Comparison of ENCODE assay signal across 21 mouse cellular contexts in the genomic region with DNA sequence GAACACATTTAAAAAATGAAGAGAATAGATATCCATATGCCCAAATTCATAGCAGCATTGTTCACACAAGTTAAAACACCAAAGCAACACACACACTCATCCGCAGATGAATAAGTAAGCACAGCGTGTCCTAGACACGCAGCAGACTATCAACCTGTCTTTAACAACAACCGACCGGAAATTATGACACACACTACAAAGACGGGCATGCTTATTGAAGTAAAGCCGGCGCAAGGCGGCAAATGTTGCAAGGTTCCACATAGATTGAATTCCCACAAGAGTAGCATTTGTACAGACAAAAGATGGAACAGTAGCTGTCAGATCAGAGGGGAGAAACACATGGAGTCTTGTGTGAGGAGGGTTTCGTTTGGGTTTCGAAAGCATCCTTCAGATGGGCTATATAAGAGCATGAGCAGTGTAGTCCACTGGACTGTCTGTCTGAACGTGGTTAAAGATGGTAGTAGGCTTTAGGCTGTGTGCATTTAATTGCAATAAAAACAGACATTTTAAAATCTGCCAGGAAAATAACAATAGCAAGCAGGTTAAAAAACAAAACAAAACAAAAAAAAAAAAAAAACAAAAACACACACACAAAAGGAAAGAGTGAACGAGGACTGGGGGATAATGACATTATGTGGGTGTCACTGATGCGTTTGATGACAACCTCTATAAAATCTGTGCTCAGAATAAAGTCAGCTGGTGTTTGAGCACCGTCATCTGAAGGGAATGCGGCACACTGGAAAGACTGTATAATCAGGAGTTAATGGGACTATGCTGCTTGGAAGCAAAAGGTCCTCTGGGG.
DNase-seq lines count a peak whose midpoint lies in the region; ATAC-seq and TF ChIP-seq lines count a peak whose summit lies in the region.
"Had no signal": no experiment of that assay in that cellular context is flagged by ENCODE, and none has a peak within 500 bp of the region (broad histone marks: within the 10 kb centered on the region; RNA-seq: fewer than 3 reads in every experiment).

No protein-coding gene starts in this region.

- 72% methylated on average over 16 of the region's 16 CpGs for whole genome bisulfite sequencing in forebrain, embryonic 13.5 days
- 68% methylated on average over 16 of the region's 16 CpGs for WGBS in forebrain, embryonic 16.5 days
- 41% methylated on average over 16 of the region's 16 CpGs for WGBS in midbrain, postnatal 0 days

- no peak overlapping the region for H3K9ac ChIP-seq in forebrain, embryonic 13.5 days
- no peak overlapping the region for H3K9ac ChIP-seq in forebrain, embryonic 16.5 days (replicated peaks; ENCODE audit: low read depth, low read length)
- 0 out of 2 replicates have a peak overlapping the region, but pooled peaks have one; percentile 8 for H3K9ac ChIP-seq in midbrain, postnatal 0 days (replicated peaks; ENCODE audit: low read length, poor library complexity, severe bottlenecking)
- H3K9ac ChIP-seq: kidney, embryonic 15.5 days; limb, embryonic 15.5 days; liver, postnatal 0 days had no signal

- H3K4me1 ChIP-seq in forebrain, embryonic 13.5 days, result 0 out of 2 replicates have a peak, but pooled peaks cover 15% of the 10 kb centered on the region
- peaks cover 5% of the 10 kb centered on the region; the same call in 1 of the 2 replicates for H3K4me1 ChIP-seq in forebrain, embryonic 16.5 days (replicated peaks; ENCODE audit: control insufficient read depth, insufficient read depth, low read length)
- peaks cover 4% of the 10 kb centered on the region; the same call in 1 of the 2 replicates for H3K4me1 ChIP-seq in midbrain, postnatal 0 days (ENCODE audit: insufficient read depth, low read length)
- H3K4me1 ChIP-seq: heart, embryonic 10.5 days; kidney, embryonic 15.5 days; limb, embryonic 15.5 days had no signal

- H3K4me3 ChIP-seq in forebrain, embryonic 13.5 days, result no peak overlapping the region
- H3K4me3 ChIP-seq in forebrain, embryonic 16.5 days (replicated peaks; ENCODE audit: low read length), result no peak overlapping the region
- H3K4me3 ChIP-seq in midbrain, postnatal 0 days (ENCODE audit: low read depth, low read length), result peak overlapping the region; percentile 6; the same call in 1 of the 2 replicates
- H3K4me3 ChIP-seq: heart, embryonic 10.5 days; kidney, embryonic 15.5 days; limb, embryonic 15.5 days had no signal

- H3K27me3 ChIP-seq in forebrain, embryonic 13.5 days, result no peaks in the 10 kb centered on the region
- H3K27me3 ChIP-seq in forebrain, embryonic 16.5 days (replicated peaks; ENCODE audit: control insufficient read depth, insufficient read depth, low read length), result no peaks in the 10 kb centered on the region
- no peaks in the 10 kb centered on the region for H3K27me3 ChIP-seq in midbrain, postnatal 0 days (ENCODE audit: insufficient read depth, low read length)
- H3K27me3 ChIP-seq: kidney, embryonic 15.5 days; limb, embryonic 15.5 days had no signal

- H3K4me2 ChIP-seq in forebrain, embryonic 13.5 days, result no peak overlapping the region
- no peak overlapping the region for H3K4me2 ChIP-seq in forebrain, embryonic 16.5 days (ENCODE audit: low read length)
- H3K4me2 ChIP-seq in midbrain, postnatal 0 days (ENCODE audit: low read depth, low read length, poor library complexity, severe bottlenecking), result peak overlapping the region; percentile 40
- H3K4me2 ChIP-seq: kidney, embryonic 15.5 days; limb, embryonic 15.5 days had no signal

- peak; percentile 19 for DNase-seq in retina, postnatal 1 day
- no peak for DNase-seq in retina, embryonic 14.5 days (ENCODE audit: low spot score)
- DNase-seq in midbrain, postnatal 0 days (ENCODE audit: low spot score), result peak; percentile 34
- no peak for DNase-seq in thymus, postnatal 36 days
- no peak for DNase-seq in gastrocnemius, adult 8-10 months (ENCODE audit: low spot score in 2 of 2)
- DNase-seq: adrenal gland, postnatal 10 days; cerebellum, adult 11-12 months; cerebellum, postnatal 25 days; gastrocnemius, postnatal 25 days; heart, postnatal 10 days; liver, postnatal 0 days; lung, postnatal 14 days; right cerebral cortex, adult 18-20 months; thymus, adult 2 months had no signal

- no peaks in the 10 kb centered on the region for H3K36me3 ChIP-seq in forebrain, embryonic 13.5 days (ENCODE audit: poor library complexity, severe bottlenecking)
- no peaks in the 10 kb centered on the region for H3K36me3 ChIP-seq in forebrain, embryonic 16.5 days (ENCODE audit: control insufficient read depth, insufficient read depth)
- no peaks in the 10 kb centered on the region for H3K36me3 ChIP-seq in midbrain, postnatal 0 days (ENCODE audit: insufficient read depth, low read length)
- H3K36me3 ChIP-seq: heart, embryonic 10.5 days; kidney, embryonic 15.5 days; limb, embryonic 15.5 days had no signal

- 0 out of 2 replicates have a peak, but pooled peaks have one; percentile 41 for ATAC-seq in forebrain, embryonic 13.5 days
- no peak for ATAC-seq in forebrain, embryonic 16.5 days
- ATAC-seq in midbrain, postnatal 0 days (ENCODE audit: low FRiP score), result 0 out of 2 replicates have a peak, but pooled peaks have one; percentile 41
- no peak for ATAC-seq in erythroblast, adult 5-6 weeks (replicated peaks; ENCODE audit: low FRiP score, poor library complexity, severe bottlenecking)
- ATAC-seq: CD4-positive, CD25-positive, alpha-beta regulatory T cell, adult 4 months; liver, postnatal 0 days had no signal

- no peak overlapping the region for H3K27ac ChIP-seq in forebrain, embryonic 13.5 days
- no peak overlapping the region for H3K27ac ChIP-seq in forebrain, embryonic 16.5 days (ENCODE audit: low read length)
- H3K27ac ChIP-seq in midbrain, postnatal 0 days (ENCODE audit: low read depth, low read length), result peak overlapping the region; percentile 26; the same call in 1 of the 2 replicates
- H3K27ac ChIP-seq: heart, embryonic 10.5 days; kidney, embryonic 15.5 days; limb, embryonic 15.5 days had no signal

- TF ChIP-seq CTCF in midbrain, postnatal 0 days (IDR thresholded peaks at IDR 0.05), result no peak

- no peaks in the 10 kb centered on the region for H3K9me3 ChIP-seq in forebrain, embryonic 13.5 days (replicated peaks)
- no peaks in the 10 kb centered on the region for H3K9me3 ChIP-seq in forebrain, embryonic 16.5 days (ENCODE audit: control insufficient read depth, low read length)
- H3K9me3 ChIP-seq in midbrain, postnatal 0 days (ENCODE audit: low read length), result no peaks in the 10 kb centered on the region
- H3K9me3 ChIP-seq: heart, embryonic 10.5 days; kidney, embryonic 15.5 days; limb, embryonic 15.5 days had no signal

Comparison
In these comparisons a context has a peak if more than half of its experiments do, and no peak if none do; other contexts are left out.
1. ATAC-seq: peak in forebrain, embryonic 13.5 days (single experiment) and midbrain, postnatal 0 days (single experiment); none in forebrain, embryonic 16.5 days (single experiment) and erythroblast, adult 5-6 weeks (single experiment).
2. DNase-seq: peak in retina, postnatal 1 day (single experiment) and midbrain, postnatal 0 days (single experiment); none in retina, embryonic 14.5 days (single experiment), thymus, postnatal 36 days (0 of 2) and gastrocnemius, adult 8-10 months (0 of 2).